Mouse (Mus musculus) neural tube, embryonic 12.5 days (tissue): ENCODE results near the gene Dnmt3a. TPM values are rescaled to one million over a fixed set of nuclear protein-coding genes. Genes with fewer than 3 reads are reported as not detected.

ENCODE experiments used
- ATAC-seq: fragments of 200-750 bp; cut with Nextera tagmentation; 2 replicates; pipeline ENCODE4 v1.8.0; 2017; ENCODE audit warnings: low read depth, mild to moderate bottlenecking, moderate TSS enrichment, moderate library complexity; ENCODE audit not compliant: low FRiP score
- H3K27ac ChIP-seq: fragments of 300-500 bp; sonication (generic); 2 replicates; pipeline ENCODE4 v1.5.1; 2016
- H3K27me3 ChIP-seq: fragments of 300-500 bp; sonication (generic); replicated peaks from 2 replicates; pipeline ENCODE4 v1.6.1; 2016; ENCODE audit warnings: mild to moderate bottlenecking
- H3K36me3 ChIP-seq: fragments of 300-500 bp; sonication (generic); 2 replicates; pipeline ENCODE4 v1.6.1; 2016; ENCODE audit warnings: mild to moderate bottlenecking
- H3K4me1 ChIP-seq: fragments of 300-500 bp; sonication (generic); 2 replicates; pipeline ENCODE4 v1.6.1; 2016
- H3K4me2 ChIP-seq: fragments of 300-500 bp; sonication (generic); replicated peaks from 2 replicates; pipeline ENCODE4 v1.6.1; 2016; ENCODE audit warnings: mild to moderate bottlenecking
- H3K4me3 ChIP-seq: fragments of 300-500 bp; sonication (generic); 2 replicates; pipeline ENCODE4 v1.5.1; 2016
- H3K9ac ChIP-seq: fragments of 300-500 bp; sonication (generic); 2 replicates; pipeline ENCODE4 v1.6.1; 2016; ENCODE audit warnings: mild to moderate bottlenecking
- H3K9me3 ChIP-seq: fragments of 300-500 bp; sonication (generic); 2 replicates; pipeline ENCODE4 v1.6.1; 2016; ENCODE audit warnings: mild to moderate bottlenecking
- WGBS: fragments of 180-500 bp; shearing (Covaris S2); methylation state at CpG from one replicate; pipeline ENCODE4 v1.1.7; 2016; 5-methylcytosine and 5-hydroxymethylcytosine counted together
- polyA plus RNA-seq: library from polyadenylated mRNA; unstranded; fragments of >200 nt; fragmentation: Nextera tagmentation; extraction: Ambion mirVana; gene quantifications from 2 replicates; pipeline ENCODE4 v1.2.1, GENCODE M21; 2016

Gene Dnmt3a
- polyA plus RNA-seq, 1 experiment from 2014 or later = 146 TPM

GRCm38 (mm10) chr12:3833059-3833760 lies 27.4 kb downstream of the Dnmt3a start:
- no peak overlapping the region for H3K4me3 ChIP-seq
- H3K9me3 ChIP-seq = no peaks in the 10 kb centered on the region
- peaks cover 32% of the 10 kb centered on the region for H3K4me1 ChIP-seq
- H3K27ac ChIP-seq = 0 out of 2 replicates have a peak overlapping the region, but pooled peaks have one; percentile 20
- peak overlapping the region; percentile 50 for H3K4me2 ChIP-seq
- peak overlapping the region; percentile 44; the same call in 1 of the 2 replicates for H3K9ac ChIP-seq
- H3K27me3 ChIP-seq = no peaks in the 10 kb centered on the region
- peaks cover 19% of the 10 kb centered on the region; the same call in 1 of the 2 replicates for H3K36me3 ChIP-seq
- WGBS = 72% methylated on average over 7 of the region's 7 CpGs
- no peak; the same call in 1 of the 2 replicates for ATAC-seq

- Histone ChIP-seq H3K4me3 (0 out of 2 replicates have a peak overlapping the region, but pooled peaks have one; percentile 3), H3K9me3 (no peaks in the 10 kb centered on the region), H3K27ac (0 out of 2 replicates have a peak overlapping the region, but pooled peaks have one; percentile 20), H3K36me3 (peaks cover 20% of the 10 kb centered on the region; the same call in 1 of the 2 replicates), H3K4me1 (peaks cover 32% of the 10 kb centered on the region), H3K4me2 (peak overlapping the region; percentile 50), H3K27me3 (no peaks in the 10 kb centered on the region), H3K9ac (peak overlapping the region; percentile 44)
- ATAC-seq = peak; percentile 84
- 5% methylated on average over 8 of the region's 8 CpGs for WGBS
Observed at GRCm38 (mm10) chr12:3833851-3834273, 28.1 kb downstream of the Dnmt3a start.

GRCm38 (mm10) chr12:3834373-3835314 lies 28.8 kb downstream of the Dnmt3a start:
- no peak overlapping the region for H3K4me3 ChIP-seq
- no peak overlapping the region for H3K27ac ChIP-seq

GRCm38 (mm10) chr12:3835576-3835975 lies 29.8 kb downstream of the Dnmt3a start:
- H3K27me3 ChIP-seq = no peaks in the 10 kb centered on the region
- ATAC-seq = no peak
- H3K4me3 ChIP-seq = no peak overlapping the region
- H3K36me3 ChIP-seq = peaks cover 31% of the 10 kb centered on the region
- WGBS = 79% methylated on average over 2 of the region's 2 CpGs
- H3K9ac ChIP-seq = no peak overlapping the region
- no peak overlapping the region for H3K4me2 ChIP-seq
- H3K9me3 ChIP-seq = no peaks in the 10 kb centered on the region
- peaks cover 32% of the 10 kb centered on the region for H3K4me1 ChIP-seq
- H3K27ac ChIP-seq = no peak overlapping the region

More at GRCm38 (mm10) chr12:3834373-3835314, 28.8 kb downstream of the Dnmt3a start:
- H3K4me2 ChIP-seq = peak overlapping the region; percentile 50
- WGBS = 14% methylated on average over 21 of the region's 21 CpGs
- peaks cover 32% of the 10 kb centered on the region for H3K4me1 ChIP-seq
- peaks cover 23% of the 10 kb centered on the region; the same call in 1 of the 2 replicates for H3K36me3 ChIP-seq
- H3K27me3 ChIP-seq = no peaks in the 10 kb centered on the region
- ATAC-seq = peak; percentile 61
- no peaks in the 10 kb centered on the region for H3K9me3 ChIP-seq
- peak overlapping the region; percentile 44 for H3K9ac ChIP-seq

GRCm38 (mm10) chr12:3837081-3837832 lies 31.4 kb downstream of the Dnmt3a start:
- H3K36me3 ChIP-seq = peaks cover 41% of the 10 kb centered on the region
- H3K9ac ChIP-seq = no peak overlapping the region

GRCm38 (mm10) chr12:3838009-3838408 lies 32.2 kb downstream of the Dnmt3a start:
- H3K4me2 ChIP-seq = no peak overlapping the region
- no peaks in the 10 kb centered on the region for H3K27me3 ChIP-seq
- WGBS = 79% methylated on average over 4 of the region's 4 CpGs
- H3K9me3 ChIP-seq = no peaks in the 10 kb centered on the region
- H3K9ac ChIP-seq = no peak overlapping the region
- peaks cover 41% of the 10 kb centered on the region for H3K36me3 ChIP-seq
- H3K4me1 ChIP-seq = peaks cover 26% of the 10 kb centered on the region
- no peak overlapping the region for H3K27ac ChIP-seq
- no peak for ATAC-seq
- H3K4me3 ChIP-seq = no peak overlapping the region

More at GRCm38 (mm10) chr12:3837081-3837832, 31.4 kb downstream of the Dnmt3a start:
- H3K4me3 ChIP-seq = no peak overlapping the region
- no peaks in the 10 kb centered on the region for H3K9me3 ChIP-seq
- ATAC-seq = no peak
- no peak overlapping the region for H3K4me2 ChIP-seq
- no peak overlapping the region for H3K27ac ChIP-seq
- H3K27me3 ChIP-seq = no peaks in the 10 kb centered on the region
- H3K4me1 ChIP-seq = peaks cover 31% of the 10 kb centered on the region
- 71% methylated on average over 9 of the region's 9 CpGs for WGBS

GRCm38 (mm10) chr12:3839662-3840061 lies 33.9 kb downstream of the Dnmt3a start:
- H3K27me3 ChIP-seq = no peaks in the 10 kb centered on the region
- no peaks in the 10 kb centered on the region for H3K9me3 ChIP-seq
- H3K4me1 ChIP-seq = peaks cover 21% of the 10 kb centered on the region
- H3K36me3 ChIP-seq = peaks cover 41% of the 10 kb centered on the region
- H3K9ac ChIP-seq = 0 out of 2 replicates have a peak overlapping the region, but pooled peaks have one; percentile 18
- H3K4me2 ChIP-seq = no peak overlapping the region
- H3K27ac ChIP-seq = no peak overlapping the region
- no peak overlapping the region for H3K4me3 ChIP-seq
- WGBS = 88% methylated on average over 1 of the region's 1 CpGs
- no peak for ATAC-seq

GRCm38 (mm10) chr12:3841121-3841520 lies 35.3 kb downstream of the Dnmt3a start:
- Histone ChIP-seq H3K4me1 (peaks cover 14% of the 10 kb centered on the region), H3K4me2 (no peak overlapping the region), H3K27ac (no peak overlapping the region), H3K9me3 (no peaks in the 10 kb centered on the region), H3K4me3 (no peak overlapping the region), H3K36me3 (peaks cover 44% of the 10 kb centered on the region), H3K27me3 (no peaks in the 10 kb centered on the region), H3K9ac (no peak overlapping the region)
- ATAC-seq = no peak
- 72% methylated on average over 4 of the region's 4 CpGs for WGBS

GRCm38 (mm10) chr12:3842843-3843242 lies 37.0 kb downstream of the Dnmt3a start:
- Histone ChIP-seq H3K27me3 (no peaks in the 10 kb centered on the region), H3K9me3 (no peaks in the 10 kb centered on the region), H3K36me3 (peaks cover 32% of the 10 kb centered on the region), H3K4me2 (no peak overlapping the region), H3K9ac (no peak overlapping the region), H3K4me1 (peaks cover 14% of the 10 kb centered on the region), H3K4me3 (no peak overlapping the region), H3K27ac (no peak overlapping the region; the same call in 1 of the 2 replicates)
- ATAC-seq = peak; percentile 21; the same call in 1 of the 2 replicates
- WGBS = 45% methylated on average over 6 of the region's 6 CpGs

- peaks cover 28% of the 10 kb centered on the region for H3K36me3 ChIP-seq
- H3K27me3 ChIP-seq = no peaks in the 10 kb centered on the region
- peak; percentile 80 for ATAC-seq
- WGBS = 21% methylated on average over 7 of the region's 7 CpGs
- H3K4me1 ChIP-seq = peaks cover 14% of the 10 kb centered on the region
- H3K27ac ChIP-seq = no peak overlapping the region
- no peaks in the 10 kb centered on the region for H3K9me3 ChIP-seq
- no peak overlapping the region for H3K9ac ChIP-seq
- no peak overlapping the region; the same call in 1 of the 2 replicates for H3K4me2 ChIP-seq
- H3K4me3 ChIP-seq = no peak overlapping the region
Observed at GRCm38 (mm10) chr12:3843371-3843861, 37.6 kb downstream of the Dnmt3a start.

- Histone ChIP-seq H3K4me3 (no peak overlapping the region), H3K27me3 (no peaks in the 10 kb centered on the region), H3K9ac (no peak overlapping the region), H3K4me2 (no peak overlapping the region; the same call in 1 of the 2 replicates), H3K27ac (no peak overlapping the region), H3K36me3 (peaks cover 27% of the 10 kb centered on the region), H3K4me1 (peaks cover 14% of the 10 kb centered on the region), H3K9me3 (no peaks in the 10 kb centered on the region)
- 51% methylated on average over 7 of the region's 7 CpGs for WGBS
- peak; percentile 30; the same call in 1 of the 2 replicates for ATAC-seq
Observed at GRCm38 (mm10) chr12:3843918-3844317, 38.1 kb downstream of the Dnmt3a start.
